Mouse (Mus musculus) thymus, adult 2 months (tissue): ENCODE results near the gene Tlk1.

Source experiments
- CTCF ChIP-seq: fragments of 200-500 bp; IDR thresholded peaks from 2 replicates; pipeline ENCODE4 v1.5.1; 2012; ENCODE audit warnings: mild to moderate bottlenecking, control low read depth, low read length, moderate library complexity, borderline replicate concordance; ENCODE audit not compliant: control insufficient read depth, poor library complexity, insufficient read depth; ENCODE audit errors: extremely low read depth
- POLR2A ChIP-seq: fragments of 200-500 bp; IDR thresholded peaks from 2 replicates; pipeline ENCODE4 v1.6.1; 2012; ENCODE audit warnings: mild to moderate bottlenecking, low read length, control low read depth, moderate library complexity; ENCODE audit not compliant: control insufficient read depth, poor library complexity, insufficient read depth; ENCODE audit errors: extremely low read depth

- TF ChIP-seq POLR2A: no peak
- TF ChIP-seq CTCF: no peak
Observed at GRCm38 (mm10) chr2:70695712-70696111, 129.8 kb downstream of the Tlk1 start.
